Mouse (Mus musculus): Measurements from ENCODE around the gene Foxk2. TPM values are rescaled to one million over a fixed set of nuclear protein-coding genes. Genes with fewer than 3 reads are reported as not detected.
A peak's percentile ranks its signal among the peaks of the same experiment; 100 is the strongest.
"Not testable (repeated sequence)": the region's sequence is repeated elsewhere in the genome, so short reads cannot be mapped to it uniquely, and the experiment has no call there.

Foxk2 gene
- polyA plus RNA-seq, 1 experiment from 2014 or later = 8.8 TPM

DNA sequence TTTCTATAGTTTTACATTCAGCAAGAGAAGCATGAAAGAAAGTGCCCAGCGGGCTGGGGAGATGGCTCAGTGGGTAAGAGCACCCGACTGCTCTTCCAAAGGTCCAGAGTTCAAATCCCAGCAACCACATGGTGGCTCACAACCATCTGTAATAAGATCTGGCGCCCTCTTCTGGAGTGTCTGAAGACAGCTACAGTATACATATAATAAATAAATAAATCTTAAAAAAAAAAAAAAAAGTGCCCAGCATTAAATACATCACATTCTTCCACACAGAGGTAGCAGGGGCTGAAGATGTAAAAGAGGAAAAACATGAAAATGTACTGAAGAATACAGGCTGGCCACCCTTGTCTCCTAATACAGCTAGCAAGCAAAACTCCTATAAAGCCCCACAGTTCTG lies 88.9 kb downstream of the Foxk2 start:
- not testable (repeated sequence) for H3K27me3 ChIP-seq (ENCODE audit: low read depth, poor library complexity, severe bottlenecking); H3K9me3 ChIP-seq (replicated peaks); DNase-seq (ENCODE audit: low spot score); H3K27ac ChIP-seq (replicated peaks); H3K4me3 ChIP-seq
- H3K36me3 ChIP-seq = peaks cover 62% of the 10 kb centered on the region
- peaks cover 14% of the 10 kb centered on the region for H3K4me1 ChIP-seq
- 82% methylated on average over 3 of the region's 3 CpGs for WGBS

DNA sequence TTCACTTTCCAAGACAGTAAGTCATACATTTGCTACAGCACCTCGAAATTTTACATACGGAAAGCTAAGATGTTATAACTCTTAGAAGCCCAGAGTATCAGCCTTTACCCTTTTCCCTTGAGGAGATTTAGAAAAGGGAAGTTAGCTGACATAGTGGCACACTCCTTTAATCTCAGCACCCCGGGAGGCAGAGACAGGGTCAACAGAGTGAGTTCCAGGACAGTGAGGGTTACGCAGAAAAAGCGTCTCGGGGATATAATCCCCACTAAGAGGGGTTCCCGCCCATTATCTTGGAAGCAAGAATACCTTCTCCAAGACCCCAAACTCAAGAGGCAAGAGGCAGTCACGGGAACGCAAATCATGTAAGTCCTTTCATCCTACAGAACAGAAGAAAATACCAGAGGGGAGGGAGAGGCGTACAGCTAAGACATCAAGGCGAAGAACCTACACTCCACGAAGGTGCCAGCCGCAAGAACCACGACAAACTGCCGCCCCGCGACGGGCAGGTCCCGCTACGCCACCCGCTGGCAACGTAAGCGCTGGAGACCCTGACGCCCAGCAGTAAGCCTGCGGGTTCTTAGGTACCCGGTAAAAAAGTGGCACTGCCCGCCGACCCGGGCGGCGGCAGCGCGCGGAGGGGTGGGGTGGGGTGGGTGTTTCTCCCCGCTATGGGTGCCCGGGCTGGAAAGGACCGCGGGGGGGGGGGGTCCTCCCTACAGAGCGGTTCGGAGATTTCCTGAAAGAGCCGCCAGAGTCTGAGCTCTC lies 93.7 kb downstream of the Foxk2 start:
- Histone ChIP-seq H3K27ac (replicated peaks) (peak overlapping the region; percentile 92), H3K9me3 (replicated peaks) (no peaks in the 10 kb centered on the region), H3K4me3 (peak overlapping the region; percentile 99), H3K27me3 (ENCODE audit: low read depth, poor library complexity, severe bottlenecking) (no peaks in the 10 kb centered on the region), H3K36me3 (peaks cover 23% of the 10 kb centered on the region), H3K4me1 (peaks cover 22% of the 10 kb centered on the region)
- DNase-seq (ENCODE audit: low spot score) = no peak
- 4% methylated on average over 41 of the region's 41 CpGs for WGBS

DNA sequence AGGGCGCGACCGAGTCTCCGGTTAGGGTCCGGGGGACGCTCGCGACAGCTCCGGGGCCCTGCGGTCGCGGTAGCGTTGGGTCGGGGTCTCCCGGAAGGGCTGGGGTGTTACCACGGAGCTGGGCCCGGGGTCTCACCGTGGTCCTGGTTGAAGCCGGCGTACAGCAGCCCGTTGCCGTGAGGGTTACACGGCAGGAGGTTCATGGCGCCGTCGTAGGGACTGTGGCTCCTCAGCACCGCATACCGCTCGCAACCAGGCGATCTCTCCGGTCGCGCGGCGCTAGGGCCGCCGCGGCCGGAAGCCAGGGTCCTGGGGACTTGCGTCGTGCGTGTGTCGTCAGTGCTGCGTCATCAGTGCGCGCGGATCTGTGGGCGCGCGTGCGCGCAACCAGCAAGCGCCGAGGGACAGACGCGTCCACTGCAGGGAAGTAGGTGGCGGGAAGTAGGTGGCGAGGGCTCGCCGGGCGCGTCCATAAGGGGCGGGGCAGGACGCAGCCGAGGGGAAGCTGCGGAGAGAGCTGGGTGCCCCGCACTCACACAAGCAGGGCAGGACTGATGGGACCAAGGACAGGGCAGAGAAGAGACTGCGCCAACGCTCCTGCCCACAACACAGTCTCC lies 94.4 kb downstream of the Foxk2 start, which contains the start of gene Wdr45b:
Gene Wdr45b (minus strand): TSS at position 355 of the 617 bp plus-strand sequence.
- WGBS = under 1% methylated on average over 68 of the region's 69 CpGs
- peak within 1 kb of the TSS; percentile 92 for H3K27ac ChIP-seq (replicated peaks)
- H3K27me3 ChIP-seq (ENCODE audit: low read depth, poor library complexity, severe bottlenecking) = no peaks in the 10 kb centered on the region
- DNase-seq (ENCODE audit: low spot score) = peak; percentile 97
- H3K4me1 ChIP-seq = peaks cover 22% of the 10 kb centered on the region
- H3K36me3 ChIP-seq = peaks cover 16% of the 10 kb centered on the region
- no peaks in the 10 kb centered on the region for H3K9me3 ChIP-seq (replicated peaks)
- peak within 1 kb of the TSS; percentile 99 for H3K4me3 ChIP-seq

Other genes starting within 250 kb of the Foxk2 start
- not detected in 2 replicates for gene Cd7, start 220.6 kb upstream of the Foxk2 start, polyA plus RNA-seq (2016; fragmentation: Nextera tagmentation; extraction: Ambion mirVana)
- gene Sectm1b, start 196.4 kb upstream of the Foxk2 start, polyA plus RNA-seq (2016; fragmentation: Nextera tagmentation; extraction: Ambion mirVana) = not detected in 2 replicates
- not detected in 2 replicates for gene Sectm1a, start 178.8 kb upstream of the Foxk2 start, polyA plus RNA-seq (2016; fragmentation: Nextera tagmentation; extraction: Ambion mirVana)
- gene Tex19.2, start 141.3 kb upstream of the Foxk2 start, polyA plus RNA-seq (2016; fragmentation: Nextera tagmentation; extraction: Ambion mirVana) = not detected in 2 replicates
- gene Tex19.1, start 113.8 kb upstream of the Foxk2 start, polyA plus RNA-seq (2016; fragmentation: Nextera tagmentation; extraction: Ambion mirVana) = 0.06 TPM in 1 of 2 replicates, not detected in the other
- 0.06 TPM in 1 of 2 replicates, not detected in the other for gene Uts2r, start 99.7 kb upstream of the Foxk2 start, polyA plus RNA-seq (2016; fragmentation: Nextera tagmentation; extraction: Ambion mirVana)
- gene Hexdc, start 55.6 kb upstream of the Foxk2 start, polyA plus RNA-seq (2016; fragmentation: Nextera tagmentation; extraction: Ambion mirVana) = 5.1 and 6.6 TPM in 2 replicates
- 23.8 and 25.9 TPM in 2 replicates for gene Ogfod3, start 55.3 kb upstream of the Foxk2 start, polyA plus RNA-seq (2016; fragmentation: Nextera tagmentation; extraction: Ambion mirVana)
- 35.2 and 39.0 TPM in 2 replicates for gene Cybc1, start 30.7 kb upstream of the Foxk2 start, polyA plus RNA-seq (2016; fragmentation: Nextera tagmentation; extraction: Ambion mirVana)
- gene Narf, start 22.7 kb upstream of the Foxk2 start, polyA plus RNA-seq (2016; fragmentation: Nextera tagmentation; extraction: Ambion mirVana) = 59.3 and 71.0 TPM in 2 replicates
- gene Wdr45b, start 94.5 kb downstream of the Foxk2 start, polyA plus RNA-seq (2016; fragmentation: Nextera tagmentation; extraction: Ambion mirVana) = 100 and 103 TPM in 2 replicates
- 1.3 and 2.0 TPM in 2 replicates for gene Rab40b, start 128.3 kb downstream of the Foxk2 start, polyA plus RNA-seq (2016; fragmentation: Nextera tagmentation; extraction: Ambion mirVana)
- 7.0 and 8.8 TPM in 2 replicates for gene Fn3krp, start 161.4 kb downstream of the Foxk2 start, polyA plus RNA-seq (2016; fragmentation: Nextera tagmentation; extraction: Ambion mirVana)
- 0.94 and 1.3 TPM in 2 replicates for gene Fn3k, start 174.9 kb downstream of the Foxk2 start, polyA plus RNA-seq (2016; fragmentation: Nextera tagmentation; extraction: Ambion mirVana)
- 54.2 and 61.9 TPM in 2 replicates for gene Tbcd, start 192.0 kb downstream of the Foxk2 start, polyA plus RNA-seq (2016; fragmentation: Nextera tagmentation; extraction: Ambion mirVana)

Measured in midbrain, embryonic 10.5 days (tissue).